Mouse (Mus musculus) G1E (cell line): ENCODE data around the gene Gsx2. TPM values are rescaled to one million over a fixed set of nuclear protein-coding genes. Genes with fewer than 3 reads are reported as not detected.

Experiments
- ATAC-seq: 2 replicates; pipeline ENCODE4 v1.8.0; 2016; ENCODE audit warnings: mild to moderate bottlenecking; ENCODE audit not compliant: insufficient number of reproducible peaks, poor library complexity, low FRiP score, severe bottlenecking; ENCODE audit errors: extremely low read depth
- DNase-seq: peaks from one replicate; pipeline ENCODE4 v3.0.0; 2012; ENCODE audit warnings: low spot score
- H3K27me3 ChIP-seq: 2 replicates; pipeline ENCODE4 v1.6.1; 2012; ENCODE audit warnings: mild to moderate bottlenecking, low read length, inconsistent platforms; ENCODE audit not compliant: insufficient read depth
- H3K36me3 ChIP-seq: replicated peaks from 2 replicates; pipeline ENCODE3; 2012; ENCODE audit warnings: mild to moderate bottlenecking, inconsistent platforms
- H3K4me1 ChIP-seq: 2 replicates; pipeline ENCODE4 v1.6.1; 2012; ENCODE audit warnings: low read depth, low read length, inconsistent platforms, mixed read lengths; ENCODE audit not compliant: insufficient read depth
- H3K4me3 ChIP-seq: 2 replicates; pipeline ENCODE4 v1.5.1; 2012; ENCODE audit warnings: low read depth, mild to moderate bottlenecking, inconsistent platforms, low read length, moderate library complexity, mixed read lengths
- H3K9me3 ChIP-seq: replicated peaks from 2 replicates; pipeline ENCODE4 v1.6.1; 2012; ENCODE audit warnings: inconsistent platforms
- CTCF ChIP-seq: IDR thresholded peaks from 2 replicates; pipeline ENCODE4 v1.5.1; 2012; ENCODE audit warnings: low read depth, low read length, inconsistent platforms, mixed read lengths
- GATA1 ChIP-seq: IDR thresholded peaks from 2 replicates; pipeline ENCODE4 v1.6.1; 2012; ENCODE audit warnings: borderline replicate concordance, low read length, inconsistent platforms, mixed read lengths
- GATA2 ChIP-seq: IDR thresholded peaks from 2 replicates; pipeline ENCODE4 v1.6.1; 2012; ENCODE audit warnings: low read depth, low read length, inconsistent platforms, borderline replicate concordance
- POLR2AphosphoS5 ChIP-seq: IDR thresholded peaks from 2 replicates; pipeline ENCODE4 v1.6.1; 2012; ENCODE audit warnings: low read depth, low read length, inconsistent platforms; ENCODE audit not compliant: insufficient replicate concordance
- TAL1 ChIP-seq: conservative IDR thresholded peaks from 2 replicates; pipeline ENCODE4 v1.6.1; 2012; ENCODE audit warnings: low read depth, low read length, inconsistent platforms, mixed read lengths
- polyA plus RNA-seq: library from polyadenylated mRNA; stranded (reverse); fragments of >175 nt; gene quantifications from 2 replicates; pipeline ENCODE4 v1.2.3, GENCODE M21; 2012
- total RNA-seq, 2 experiments: library from RNA; stranded (forward) in 1 of 2; stranded (reverse) in 1 of 2; fragments of 200-1000 nt in 1 of 2; fragments of >200 nt in 1 of 2; fragmentation: Nextera tagmentation in 1 of 2; gene quantifications; 2 replicates each; pipeline ENCODE4 v1.2.3; 2014 to 2017

Gene Gsx2
- total and polyA plus RNA-seq, 3 experiments = not detected

GRCm38 (mm10) chr5:75074132-75074531 lies 1.3 kb upstream of the Gsx2 start:
- peaks cover 86% of the 10 kb centered on the region for H3K27me3 ChIP-seq
- ATAC-seq = no peak
- no peak for TF ChIP-seq GATA2
- TF ChIP-seq TAL1 = no peak
- TF ChIP-seq CTCF = no peak
- no peak for TF ChIP-seq POLR2AphosphoS5
- no peak for TF ChIP-seq GATA1

DNA sequence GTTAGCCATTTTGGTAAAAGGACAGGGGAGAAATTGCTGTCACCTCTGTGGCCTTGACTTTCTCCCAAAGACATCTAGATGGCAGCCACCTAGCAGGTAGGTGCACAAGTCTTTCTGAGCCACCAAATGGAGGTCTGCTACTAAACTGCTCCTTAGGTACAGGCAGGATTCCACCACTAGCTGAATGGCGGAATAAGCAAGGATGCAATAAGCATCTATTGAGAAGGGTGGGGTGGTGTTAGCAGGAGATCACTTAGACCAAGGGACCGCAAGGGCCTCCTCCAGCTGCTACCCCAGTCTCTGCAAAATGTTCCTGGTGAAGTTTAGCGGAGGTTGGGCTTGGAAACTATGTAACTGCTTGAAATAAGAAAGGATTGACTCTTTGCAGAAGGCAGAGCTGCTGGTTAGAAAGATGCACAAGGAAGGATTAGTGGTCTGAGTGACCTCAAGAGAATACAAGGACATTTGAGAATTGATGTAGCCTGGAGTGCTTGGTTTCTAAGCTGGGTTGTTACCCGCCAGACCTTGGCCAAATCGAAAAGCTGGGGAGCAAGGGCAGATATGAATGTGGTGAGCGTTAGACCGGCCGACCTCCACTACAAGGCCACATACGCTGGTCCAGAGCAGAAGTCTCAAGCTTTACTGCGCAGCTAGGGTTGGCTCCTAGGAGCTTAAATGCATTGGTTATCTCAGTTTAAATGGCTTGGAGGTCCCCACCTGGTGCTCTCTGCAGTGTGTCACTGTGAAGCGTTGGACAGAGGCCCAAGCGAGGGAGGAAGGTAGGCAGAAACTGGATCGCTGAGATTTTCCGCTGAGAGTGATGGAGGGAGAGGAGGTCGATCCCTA lies 641 bp upstream of the Gsx2 start:
- H3K4me3 ChIP-seq = no peak overlapping the region
- no peaks in the 10 kb centered on the region for H3K36me3 ChIP-seq
- no peak for ATAC-seq
- peaks cover 5% of the 10 kb centered on the region; the same call in 1 of the 2 replicates for H3K4me1 ChIP-seq
- H3K9me3 ChIP-seq = no peaks in the 10 kb centered on the region
- no peak for TF ChIP-seq POLR2AphosphoS5
- no peak for TF ChIP-seq GATA2
- no peak for TF ChIP-seq GATA1
- TF ChIP-seq TAL1 = no peak
- TF ChIP-seq CTCF = no peak
- DNase-seq = no peak
- H3K27me3 ChIP-seq = peaks cover 88% of the 10 kb centered on the region

More at GRCm38 (mm10) chr5:75074132-75074531, 1.3 kb upstream of the Gsx2 start:
- H3K36me3 ChIP-seq = no peaks in the 10 kb centered on the region
- no peak overlapping the region for H3K4me3 ChIP-seq
- H3K4me1 ChIP-seq = peaks cover 5% of the 10 kb centered on the region; the same call in 1 of the 2 replicates
- DNase-seq = no peak
- H3K9me3 ChIP-seq = no peaks in the 10 kb centered on the region

- Histone ChIP-seq H3K27me3 (peaks cover 86% of the 10 kb centered on the region), H3K9me3 (no peaks in the 10 kb centered on the region), H3K4me1 (no peaks in the 10 kb centered on the region; the same call in 1 of the 2 replicates), H3K36me3 (no peaks in the 10 kb centered on the region), H3K4me3 (no peak overlapping the region)
- TF ChIP-seq POLR2AphosphoS5 (no peak), GATA1 (no peak), GATA2 (no peak), CTCF (no peak), TAL1 (no peak)
- no peak for ATAC-seq
- no peak for DNase-seq
These were observed 1.1 kb downstream of the Gsx2 start for GRCm38 (mm10) chr5:75076326-75077050.

DNA sequence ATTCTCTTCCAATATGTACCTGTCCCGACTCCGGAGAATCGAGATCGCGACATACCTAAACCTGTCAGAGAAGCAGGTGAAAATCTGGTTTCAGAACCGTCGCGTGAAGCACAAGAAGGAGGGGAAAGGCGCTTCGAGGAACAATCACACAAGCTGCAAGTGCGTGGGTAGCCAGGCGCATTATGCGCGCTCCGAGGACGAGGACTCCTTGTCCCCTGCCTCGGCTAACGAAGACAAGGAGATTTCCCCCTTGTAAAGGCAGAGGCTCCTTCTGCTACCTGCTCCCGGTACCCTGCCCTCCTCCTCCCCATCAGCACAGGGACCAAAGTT lies 1.6 kb downstream of the Gsx2 start:
- H3K4me1 ChIP-seq = no peaks in the 10 kb centered on the region; the same call in 1 of the 2 replicates
- H3K27me3 ChIP-seq = peaks cover 83% of the 10 kb centered on the region
- no peaks in the 10 kb centered on the region for H3K9me3 ChIP-seq
- H3K4me3 ChIP-seq = no peak overlapping the region
- ATAC-seq (no peak), DNase-seq (no peak)
- no peaks in the 10 kb centered on the region for H3K36me3 ChIP-seq
- no peak for TF ChIP-seq GATA1
- no peak for TF ChIP-seq TAL1
- no peak for TF ChIP-seq GATA2
- no peak for TF ChIP-seq CTCF
- TF ChIP-seq POLR2AphosphoS5 = no peak

DNA sequence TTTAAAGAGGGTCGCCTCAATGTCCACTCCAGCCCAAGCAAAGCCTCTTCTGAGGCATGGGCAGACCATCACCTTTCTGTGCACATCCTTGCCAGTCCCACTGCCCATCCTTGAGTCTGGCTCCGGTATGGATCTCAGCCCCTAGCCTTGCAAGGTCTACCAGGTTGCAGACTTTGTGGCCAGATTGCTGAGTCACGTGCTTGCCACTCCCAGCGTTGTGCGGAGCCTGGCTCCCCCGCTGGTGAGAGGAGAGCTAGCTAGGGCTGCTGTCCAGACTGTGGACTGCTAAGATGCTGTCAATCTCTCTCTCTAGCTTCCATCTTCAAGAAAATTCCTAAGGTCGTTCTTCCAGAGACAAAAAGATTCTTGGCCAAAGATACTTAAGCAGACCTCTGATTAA lies 4.2 kb downstream of the Gsx2 start:
- no peak for TF ChIP-seq CTCF
- no peak for TF ChIP-seq GATA2
- TF ChIP-seq TAL1 = no peak
- no peak for TF ChIP-seq GATA1
- TF ChIP-seq POLR2AphosphoS5 = no peak
- Histone ChIP-seq H3K9me3 (no peaks in the 10 kb centered on the region), H3K27me3 (peaks cover 82% of the 10 kb centered on the region), H3K4me3 (no peak overlapping the region), H3K4me1 (no peaks in the 10 kb centered on the region; the same call in 1 of the 2 replicates), H3K36me3 (no peaks in the 10 kb centered on the region)
- ATAC-seq (no peak), DNase-seq (no peak)

DNA sequence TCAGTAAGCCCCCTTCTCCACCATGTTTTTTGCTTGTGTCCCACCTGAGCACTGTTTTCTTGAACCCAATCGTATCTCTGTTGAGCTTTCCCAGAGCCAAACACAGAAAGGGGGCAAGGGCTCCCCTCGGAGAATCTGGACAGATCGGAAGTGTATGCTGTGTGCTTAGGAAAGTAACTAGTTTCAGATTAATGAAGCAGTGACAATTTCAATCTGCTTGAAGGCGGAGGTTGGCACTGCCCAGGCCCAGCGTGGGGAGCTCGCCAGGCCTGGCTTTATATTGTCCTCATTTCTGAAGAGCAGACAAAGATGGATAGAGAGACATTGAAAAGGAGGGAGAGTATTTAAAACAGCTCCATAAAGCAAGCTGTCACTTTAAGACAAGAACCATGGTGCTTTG lies 7.0 kb downstream of the Gsx2 start:
- no peak for DNase-seq
- no peak for TF ChIP-seq TAL1
- no peak for TF ChIP-seq GATA1
- TF ChIP-seq CTCF = no peak
- no peak for TF ChIP-seq POLR2AphosphoS5
- no peak for TF ChIP-seq GATA2
- Histone ChIP-seq H3K36me3 (no peaks in the 10 kb centered on the region), H3K9me3 (no peaks in the 10 kb centered on the region), H3K27me3 (peaks cover 73% of the 10 kb centered on the region), H3K4me1 (no peaks in the 10 kb centered on the region), H3K4me3 (no peak overlapping the region)
- ATAC-seq = no peak
